Mouse (Mus musculus) heart, embryonic 10.5 days (tissue): ENCODE measurements at regions not wholly inside any gene's neighbourhood (a gene's known extent, or its start where the extent isn't known, plus 50 kb on each side); places are given as distances from the start of the nearest gene placed in this dataset.
"Not testable (repeated sequence)": the region's sequence is repeated elsewhere in the genome, so short reads cannot be mapped to it uniquely, and the experiment has no call there.

ENCODE experiments used
- DNase-seq: peaks from one replicate; pipeline ENCODE4 v3.0.0-alpha.2; 2017; ENCODE audit warnings: low spot score
- H3K27ac ChIP-seq: fragments of 300-500 bp; sonication (generic); 2 replicates; pipeline ENCODE4 v1.5.1; 2016; ENCODE audit warnings: mild to moderate bottlenecking
- H3K27me3 ChIP-seq: fragments of 300-500 bp; sonication (generic); 2 replicates; pipeline ENCODE4 v1.6.1; 2016; ENCODE audit warnings: mild to moderate bottlenecking; ENCODE audit not compliant: poor library complexity, insufficient read depth, severe bottlenecking
- H3K36me3 ChIP-seq: fragments of 300-500 bp; sonication (generic); 2 replicates; pipeline ENCODE4 v1.6.1; 2016; ENCODE audit warnings: mild to moderate bottlenecking, moderate library complexity
- H3K4me1 ChIP-seq: fragments of 300-500 bp; sonication (generic); 2 replicates; pipeline ENCODE4 v1.6.1; 2016; ENCODE audit warnings: mild to moderate bottlenecking
- H3K4me3 ChIP-seq: fragments of 300-500 bp; sonication (generic); 2 replicates; pipeline ENCODE4 v1.5.1; 2016; ENCODE audit warnings: mild to moderate bottlenecking, moderate library complexity
- H3K9me3 ChIP-seq: fragments of 300-500 bp; sonication (generic); 2 replicates; pipeline ENCODE4 v1.6.1; 2016; ENCODE audit warnings: mild to moderate bottlenecking, moderate library complexity
- WGBS: fragments of 180-500 bp; shearing (Covaris S2); methylation state at CpG from one replicate; pipeline ENCODE4 v1.1.7; 2016; 5-methylcytosine and 5-hydroxymethylcytosine counted together

GRCm38 (mm10) chr3:37815771-37816170, 91.5 kb upstream of the Gm5148 start:
- no peak for DNase-seq
- no peak overlapping the region for H3K4me3 ChIP-seq
- H3K4me1 ChIP-seq = peaks cover 9% of the 10 kb centered on the region; the same call in 1 of the 2 replicates
- WGBS = 93% methylated on average over 6 of the region's 6 CpGs
- no peaks in the 10 kb centered on the region for H3K9me3 ChIP-seq
- no peaks in the 10 kb centered on the region for H3K27me3 ChIP-seq
- H3K36me3 ChIP-seq = no peaks in the 10 kb centered on the region
- no peak overlapping the region for H3K27ac ChIP-seq

- Histone ChIP-seq H3K4me3 (no peak overlapping the region), H3K4me1 (no peaks in the 10 kb centered on the region), H3K36me3 (no peaks in the 10 kb centered on the region), H3K9me3 (peaks cover 2% of the 10 kb centered on the region; the same call in 1 of the 2 replicates), H3K27me3 (no peaks in the 10 kb centered on the region), H3K27ac (no peak overlapping the region)
- DNase-seq = no peak
- WGBS = 87% methylated on average over 3 of the region's 3 CpGs
These were observed 88.6 kb upstream of the Gm5148 start for GRCm38 (mm10) chr3:37812936-37813335.

- H3K27ac ChIP-seq = no peak overlapping the region
- peaks cover 2% of the 10 kb centered on the region; the same call in 1 of the 2 replicates for H3K9me3 ChIP-seq
- DNase-seq = no peak
- H3K36me3 ChIP-seq = no peaks in the 10 kb centered on the region
- H3K4me3 ChIP-seq = no peak overlapping the region
- 87% methylated on average over 2 of the region's 2 CpGs for WGBS
- no peaks in the 10 kb centered on the region for H3K27me3 ChIP-seq
- no peaks in the 10 kb centered on the region for H3K4me1 ChIP-seq
These were observed 87.1 kb upstream of the Gm5148 start for GRCm38 (mm10) chr3:37811429-37811828.

- no peak for DNase-seq
- Histone ChIP-seq H3K27me3 (no peaks in the 10 kb centered on the region), H3K27ac (no peak overlapping the region), H3K9me3 (peaks cover 2% of the 10 kb centered on the region; the same call in 1 of the 2 replicates), H3K36me3 (no peaks in the 10 kb centered on the region), H3K4me3 (no peak overlapping the region), H3K4me1 (0 out of 2 replicates have a peak, but pooled peaks cover 1% of the 10 kb centered on the region)
- WGBS = 76% methylated on average over 2 of the region's 2 CpGs
These were observed 86.5 kb upstream of the Gm5148 start for GRCm38 (mm10) chr3:37810763-37811162.

- Histone ChIP-seq H3K27me3 (0 out of 2 replicates have a peak, but pooled peaks cover 13% of the 10 kb centered on the region), H3K36me3 (no peaks in the 10 kb centered on the region), H3K4me3 (no peak overlapping the region), H3K27ac (no peak overlapping the region), H3K9me3 (peaks cover 2% of the 10 kb centered on the region; the same call in 1 of the 2 replicates), H3K4me1 (peaks cover 4% of the 10 kb centered on the region; the same call in 1 of the 2 replicates)
- WGBS = 65% methylated on average over 6 of the region's 6 CpGs
- DNase-seq = no peak
These were observed 81.5 kb upstream of the Gm5148 start for GRCm38 (mm10) chr3:37805805-37806148.

- WGBS = 88% methylated on average over 9 of the region's 9 CpGs
- peaks cover 2% of the 10 kb centered on the region; the same call in 1 of the 2 replicates for H3K9me3 ChIP-seq
- H3K27me3 ChIP-seq = 0 out of 2 replicates have a peak, but pooled peaks cover 13% of the 10 kb centered on the region
- no peaks in the 10 kb centered on the region for H3K36me3 ChIP-seq
- H3K27ac ChIP-seq = no peak overlapping the region
- peaks cover 4% of the 10 kb centered on the region; the same call in 1 of the 2 replicates for H3K4me1 ChIP-seq
- H3K4me3 ChIP-seq = no peak overlapping the region
- DNase-seq = no peak
These were observed 80.9 kb upstream of the Gm5148 start for GRCm38 (mm10) chr3:37804941-37805804.

- Histone ChIP-seq H3K27ac (no peak overlapping the region), H3K27me3 (0 out of 2 replicates have a peak, but pooled peaks cover 13% of the 10 kb centered on the region), H3K36me3 (no peaks in the 10 kb centered on the region), H3K4me3 (no peak overlapping the region), H3K4me1 (peaks cover 4% of the 10 kb centered on the region; the same call in 1 of the 2 replicates), H3K9me3 (peaks cover under 1% of the 10 kb centered on the region; the same call in 1 of the 2 replicates)
- DNase-seq = no peak
- 66% methylated on average over 5 of the region's 5 CpGs for WGBS
These were observed 80.0 kb upstream of the Gm5148 start for GRCm38 (mm10) chr3:37804261-37804660.

GRCm38 (mm10) chr3:37803781-37804180, 79.5 kb upstream of the Gm5148 start:
- not testable (repeated sequence) for H3K4me3 ChIP-seq, DNase-seq, H3K9me3 ChIP-seq, H3K36me3 ChIP-seq, H3K27ac ChIP-seq, H3K4me1 ChIP-seq
- 90% methylated on average over 5 of the region's 5 CpGs for WGBS
- H3K27me3 ChIP-seq = 0 out of 2 replicates have a peak, but pooled peaks cover 13% of the 10 kb centered on the region

GRCm38 (mm10) chr3:37801551-37801950, 77.3 kb upstream of the Gm5148 start:
- no peak overlapping the region for H3K27ac ChIP-seq
- WGBS = 76% methylated on average over 2 of the region's 2 CpGs

GRCm38 (mm10) chr3:37799809-37800208, 75.5 kb upstream of the Gm5148 start:
- DNase-seq = no peak
- Histone ChIP-seq H3K36me3 (no peaks in the 10 kb centered on the region), H3K4me1 (no peaks in the 10 kb centered on the region; the same call in 1 of the 2 replicates), H3K27me3 (0 out of 2 replicates have a peak, but pooled peaks cover 13% of the 10 kb centered on the region), H3K27ac (no peak overlapping the region), H3K9me3 (no peaks in the 10 kb centered on the region), H3K4me3 (no peak overlapping the region)
- WGBS = 58% methylated on average over 6 of the region's 6 CpGs

More at GRCm38 (mm10) chr3:37801551-37801950, 77.3 kb upstream of the Gm5148 start:
- Histone ChIP-seq H3K4me1 (peaks cover 4% of the 10 kb centered on the region; the same call in 1 of the 2 replicates), H3K27me3 (0 out of 2 replicates have a peak, but pooled peaks cover 13% of the 10 kb centered on the region), H3K4me3 (no peak overlapping the region), H3K36me3 (no peaks in the 10 kb centered on the region), H3K9me3 (no peaks in the 10 kb centered on the region)
- DNase-seq = no peak

GRCm38 (mm10) chr3:37789711-37790110, 65.4 kb upstream of the Gm5148 start:
- WGBS = 44% methylated on average over 7 of the region's 7 CpGs
- H3K9me3 ChIP-seq = no peaks in the 10 kb centered on the region
- no peak overlapping the region for H3K4me3 ChIP-seq
- no peak overlapping the region for H3K27ac ChIP-seq
- no peaks in the 10 kb centered on the region for H3K36me3 ChIP-seq
- H3K27me3 ChIP-seq = peaks cover 5% of the 10 kb centered on the region; the same call in 1 of the 2 replicates
- peak; percentile 66 for DNase-seq
- peaks cover 23% of the 10 kb centered on the region; the same call in 1 of the 2 replicates for H3K4me1 ChIP-seq

GRCm38 (mm10) chr3:37789143-37789697, 64.9 kb upstream of the Gm5148 start:
- H3K36me3 ChIP-seq = no peaks in the 10 kb centered on the region
- peak; percentile 68 for DNase-seq
- H3K27me3 ChIP-seq = peaks cover 5% of the 10 kb centered on the region; the same call in 1 of the 2 replicates
- H3K4me1 ChIP-seq = peaks cover 23% of the 10 kb centered on the region; the same call in 1 of the 2 replicates
- H3K4me3 ChIP-seq = no peak overlapping the region
- H3K27ac ChIP-seq = no peak overlapping the region
- 52% methylated on average over 11 of the region's 11 CpGs for WGBS
- no peaks in the 10 kb centered on the region for H3K9me3 ChIP-seq

GRCm38 (mm10) chr3:37788366-37788765, 64.1 kb upstream of the Gm5148 start:
- Histone ChIP-seq H3K36me3 (no peaks in the 10 kb centered on the region), H3K4me3 (no peak overlapping the region), H3K9me3 (no peaks in the 10 kb centered on the region), H3K27ac (no peak overlapping the region), H3K4me1 (peaks cover 23% of the 10 kb centered on the region; the same call in 1 of the 2 replicates), H3K27me3 (peaks cover 5% of the 10 kb centered on the region; the same call in 1 of the 2 replicates)
- DNase-seq = no peak
- 57% methylated on average over 9 of the region's 9 CpGs for WGBS
